Mouse (Mus musculus) adrenal gland, adult (tissue): Measurements from ENCODE around the gene Gm19345.

Experiments
- DNase-seq, 2 experiments: peaks; one replicate each; pipeline ENCODE4 v3.0.0; 2022 to 2023; ENCODE audit warnings: low spot score in 1 of 2; ENCODE audit not compliant: inconsistent age in 2 of 2

Gene Gm19345

GRCm38 (mm10) chr7:19851858-19852570, at the start of gene Gm19345:
Gm19345 (plus strand) TSS chr7:19852003.
- DNase-seq = no peak

GRCm38 (mm10) chr7:19802995-19803394, 48.8 kb upstream of the Gm19345 start:
- peak; percentile 69 to 93 for DNase-seq

- no peak for DNase-seq
Observed at GRCm38 (mm10) chr7:19806356-19806969, 45.3 kb upstream of the Gm19345 start.

GRCm38 (mm10) chr7:19809369-19809768, 42.4 kb upstream of the Gm19345 start:
- peak; percentile 57 to 79 for DNase-seq

GRCm38 (mm10) chr7:19811114-19811513, 40.7 kb upstream of the Gm19345 start:
- peak; percentile 43 to 70 for DNase-seq

GRCm38 (mm10) chr7:19813161-19813560, 38.6 kb upstream of the Gm19345 start:
- no peak for DNase-seq

- no peak for DNase-seq
Observed at GRCm38 (mm10) chr7:19813579-19814122, 38.2 kb upstream of the Gm19345 start.

GRCm38 (mm10) chr7:19815296-19816223, 36.2 kb upstream of the Gm19345 start:
- no peak for DNase-seq

- peak; percentile 86 to 96 for DNase-seq
Observed at GRCm38 (mm10) chr7:19816224-19816771, 35.5 kb upstream of the Gm19345 start.

- peak; percentile 61 to 73 for DNase-seq
Observed at GRCm38 (mm10) chr7:19817382-19818105, 34.3 kb upstream of the Gm19345 start.

- peak; percentile 73 to 87 for DNase-seq
Observed at GRCm38 (mm10) chr7:19818440-19818839, 33.4 kb upstream of the Gm19345 start.

GRCm38 (mm10) chr7:19818875-19819274, 32.9 kb upstream of the Gm19345 start:
- DNase-seq = no peak

- DNase-seq = no peak
Observed at GRCm38 (mm10) chr7:19820347-19821048, 31.3 kb upstream of the Gm19345 start.

- peak in 1 of 2 experiments; percentile 72 for DNase-seq
Observed at GRCm38 (mm10) chr7:19821633-19822032, 30.2 kb upstream of the Gm19345 start.

GRCm38 (mm10) chr7:19822193-19822592, 29.6 kb upstream of the Gm19345 start:
- DNase-seq = peak in 1 of 2 experiments; percentile 86

- DNase-seq = peak; percentile 88 to 92
Observed at GRCm38 (mm10) chr7:19822604-19823058, 29.2 kb upstream of the Gm19345 start, which contains the start of gene Bcl3. Bcl3 (minus strand) TSS chr7:19822770.

GRCm38 (mm10) chr7:19823256-19824181, 28.3 kb upstream of the Gm19345 start:
- peak in 1 of 2 experiments; percentile 86 for DNase-seq
